Mouse (Mus musculus): ENCODE measurements around the gene Steap2. TPM values are rescaled to one million over a fixed set of nuclear protein-coding genes. Genes with fewer than 3 reads are reported as not detected.

Steap2 gene
- polyA plus RNA-seq, 1 experiment from 2014 or later = 7.7 TPM

Other genes starting within 250 kb of the Steap2 start
- not detected in 2 replicates for gene 1700015F17Rik, start 215.4 kb downstream of the Steap2 start, polyA plus RNA-seq (2016; fragmentation: Nextera tagmentation; extraction: Ambion mirVana)
- 21.6 and 23.6 TPM in 2 replicates for gene Cldn12, start 179.6 kb downstream of the Steap2 start, polyA plus RNA-seq (2016; fragmentation: Nextera tagmentation; extraction: Ambion mirVana)
- gene Gtpbp10, start 135.0 kb downstream of the Steap2 start, polyA plus RNA-seq (2016; fragmentation: Nextera tagmentation; extraction: Ambion mirVana) = 34.8 and 35.3 TPM in 2 replicates
- gene Gm8773, start 120.8 kb downstream of the Steap2 start, polyA plus RNA-seq (2016; fragmentation: Nextera tagmentation; extraction: Ambion mirVana) = 0.38 and 0.83 TPM in 2 replicates
- gene Cfap69, start 30.3 kb downstream of the Steap2 start, polyA plus RNA-seq (2016; fragmentation: Nextera tagmentation; extraction: Ambion mirVana) = 2.2 and 4.2 TPM in 2 replicates
- 3.9 and 4.0 TPM in 2 replicates for gene Steap1, start 54.7 kb upstream of the Steap2 start, polyA plus RNA-seq (2016; fragmentation: Nextera tagmentation; extraction: Ambion mirVana)